Mouse (Mus musculus): Measurements from ENCODE around the gene Lrpprc. TPM values are rescaled to one million over a fixed set of nuclear protein-coding genes. Genes with fewer than 3 reads are reported as not detected.

The Lrpprc gene
- polyA plus RNA-seq, 1 experiment from 2014 or later = 49.5 TPM

DNA sequence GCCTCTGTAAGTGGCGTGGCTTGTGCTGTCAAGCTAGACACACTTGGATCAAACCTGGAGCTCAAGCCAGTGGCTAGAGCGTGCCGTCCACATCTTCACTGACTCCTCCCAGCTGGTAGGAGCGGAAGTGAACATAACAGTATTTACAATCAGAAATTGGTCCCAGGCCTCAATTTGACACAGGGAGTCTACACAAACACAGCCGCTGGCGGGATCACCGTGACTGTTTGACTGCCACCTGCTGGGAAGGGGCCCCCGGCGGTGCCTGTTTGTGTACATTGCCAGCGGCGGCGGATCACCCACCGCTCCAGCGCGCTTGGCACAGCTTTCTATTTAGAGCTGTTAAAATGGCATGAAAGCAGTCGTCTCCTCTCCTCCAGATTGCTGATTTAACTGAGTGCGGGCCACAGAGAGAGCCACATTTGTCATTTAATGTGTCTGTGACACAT is 81.2 kb downstream of the Lrpprc start:
- ATAC-seq (ENCODE audit: low FRiP score, low read depth) = no peak
- 0 out of 2 replicates have a peak overlapping the region, but pooled peaks have one; percentile 30 for H3K27ac ChIP-seq (replicated peaks)
- no peak overlapping the region for H3K4me3 ChIP-seq
- peaks cover 28% of the 10 kb centered on the region; the same call in 1 of the 2 replicates for H3K36me3 ChIP-seq
- H3K4me2 ChIP-seq (replicated peaks) = no peak overlapping the region
- no peak overlapping the region for H3K9ac ChIP-seq (replicated peaks)
- peaks cover 20% of the 10 kb centered on the region for H3K4me1 ChIP-seq
- H3K9me3 ChIP-seq = no peaks in the 10 kb centered on the region
- no peaks in the 10 kb centered on the region for H3K27me3 ChIP-seq
- WGBS = 53% methylated on average over 17 of the region's 17 CpGs

DNA sequence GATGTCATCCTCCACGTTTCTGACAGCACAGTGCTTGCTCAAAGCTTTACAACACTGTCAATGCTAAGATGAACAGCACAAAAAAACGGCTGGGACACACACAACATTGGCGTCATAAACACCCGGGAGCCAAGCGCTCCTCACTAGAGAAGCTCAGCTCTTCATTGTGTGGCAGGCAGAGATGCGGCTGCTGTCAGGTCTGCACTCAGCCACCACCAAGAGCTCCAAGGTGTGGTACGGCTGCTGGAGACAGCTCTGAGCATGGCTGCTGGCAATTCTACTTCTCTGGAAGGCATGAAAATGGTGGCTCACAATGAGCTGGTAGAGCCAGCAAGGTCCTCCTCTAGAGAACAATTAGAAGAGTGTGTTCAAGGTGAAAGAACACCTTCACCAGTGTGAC is 81.8 kb downstream of the Lrpprc start:
- H3K4me2 ChIP-seq (replicated peaks) = no peak overlapping the region
- 89% methylated on average over 7 of the region's 7 CpGs for WGBS
- no peak for ATAC-seq (ENCODE audit: low FRiP score, low read depth)
- peaks cover 33% of the 10 kb centered on the region for H3K36me3 ChIP-seq
- no peaks in the 10 kb centered on the region for H3K27me3 ChIP-seq
- H3K4me3 ChIP-seq = no peak overlapping the region
- peaks cover 16% of the 10 kb centered on the region; the same call in 1 of the 2 replicates for H3K4me1 ChIP-seq
- no peak overlapping the region for H3K27ac ChIP-seq (replicated peaks)
- no peaks in the 10 kb centered on the region for H3K9me3 ChIP-seq
- no peak overlapping the region for H3K9ac ChIP-seq (replicated peaks)

DNA sequence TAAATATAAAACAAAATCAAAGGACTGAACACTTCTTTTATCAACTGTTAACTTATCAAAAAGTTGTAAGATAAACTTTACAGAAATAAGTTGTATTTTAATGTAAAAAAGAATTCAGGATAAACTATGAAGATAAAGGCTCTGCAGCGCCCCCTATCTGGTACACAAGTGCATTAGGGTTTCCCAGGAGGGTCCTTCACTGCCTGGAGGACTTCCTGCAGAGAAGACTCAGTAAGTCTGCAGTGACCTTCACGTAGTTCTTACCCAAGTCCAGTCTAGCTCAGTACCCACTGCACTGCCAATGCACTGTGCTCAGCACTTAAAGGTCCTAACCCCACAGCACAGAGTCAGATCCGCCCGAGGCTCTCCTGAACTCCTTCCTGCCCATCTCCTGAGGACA is 83.2 kb downstream of the Lrpprc start:
- 64% methylated on average over 4 of the region's 4 CpGs for WGBS
- no peaks in the 10 kb centered on the region for H3K27me3 ChIP-seq
- no peaks in the 10 kb centered on the region for H3K9me3 ChIP-seq
- no peak for ATAC-seq (ENCODE audit: low FRiP score, low read depth)
- no peak overlapping the region for H3K27ac ChIP-seq (replicated peaks)
- H3K36me3 ChIP-seq = peaks cover 30% of the 10 kb centered on the region
- no peak overlapping the region for H3K4me2 ChIP-seq (replicated peaks)
- no peak overlapping the region for H3K9ac ChIP-seq (replicated peaks)
- H3K4me1 ChIP-seq = peaks cover 21% of the 10 kb centered on the region; the same call in 1 of the 2 replicates
- no peak overlapping the region for H3K4me3 ChIP-seq

DNA sequence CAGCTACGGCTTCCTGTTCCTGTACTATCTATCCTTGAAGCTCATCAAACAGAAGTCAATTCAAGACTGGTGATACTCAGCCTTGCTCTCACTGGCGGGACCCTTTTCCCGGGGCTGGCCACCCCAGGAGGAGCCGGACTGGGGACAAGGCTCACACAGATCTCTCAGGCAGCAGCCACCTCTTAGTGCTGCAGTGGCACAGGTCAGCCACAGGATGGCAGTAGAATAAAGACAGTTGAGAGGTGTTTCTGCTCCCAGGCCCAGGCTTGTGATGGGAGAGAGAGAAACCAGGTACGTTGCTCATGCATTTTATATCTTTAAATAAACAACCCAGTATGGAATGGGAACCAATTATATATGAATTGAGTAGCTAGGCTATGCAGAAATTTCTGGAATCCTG is 91.9 kb downstream of the Lrpprc start:
- 29% methylated on average over 5 of the region's 5 CpGs for WGBS

DNA sequence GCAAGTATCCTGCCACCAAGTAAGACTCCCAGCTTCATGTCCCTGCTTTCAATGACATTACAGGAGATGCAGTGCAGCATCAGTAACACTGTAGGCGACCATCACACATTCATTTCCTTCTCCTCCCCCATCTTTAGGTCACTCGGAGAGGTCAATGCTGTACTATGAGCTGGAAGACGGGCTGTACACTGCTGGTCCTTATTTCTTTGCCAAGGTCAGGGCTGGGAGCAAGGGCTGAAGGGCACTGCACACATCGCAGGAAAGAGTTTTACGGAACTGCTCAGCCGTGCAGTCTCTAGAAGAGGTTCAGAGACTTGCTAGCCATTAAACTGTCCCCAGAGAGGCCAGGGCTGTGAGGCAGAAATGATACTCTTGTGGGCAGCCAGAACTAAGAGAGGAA is 94.1 kb downstream of the Lrpprc start:
- WGBS = 76% methylated on average over 6 of the region's 6 CpGs
- H3K9me3 ChIP-seq = no peaks in the 10 kb centered on the region
- no peak overlapping the region for H3K9ac ChIP-seq (replicated peaks)
- ATAC-seq (ENCODE audit: low FRiP score, low read depth) = no peak
- peaks cover 4% of the 10 kb centered on the region; the same call in 1 of the 2 replicates for H3K4me1 ChIP-seq
- peaks cover 11% of the 10 kb centered on the region for H3K27me3 ChIP-seq
- H3K4me3 ChIP-seq = no peak overlapping the region
- no peak overlapping the region for H3K27ac ChIP-seq (replicated peaks)
- H3K4me2 ChIP-seq (replicated peaks) = no peak overlapping the region
- H3K36me3 ChIP-seq = no peaks in the 10 kb centered on the region

More for the DNA sequence above, 91.9 kb downstream of the Lrpprc start:
- ATAC-seq (ENCODE audit: low FRiP score, low read depth) = no peak
- Histone ChIP-seq H3K27me3 (peaks cover 11% of the 10 kb centered on the region), H3K4me1 (peaks cover 13% of the 10 kb centered on the region; the same call in 1 of the 2 replicates), H3K27ac (replicated peaks) (no peak overlapping the region), H3K4me3 (no peak overlapping the region), H3K4me2 (replicated peaks) (no peak overlapping the region), H3K36me3 (peaks cover under 1% of the 10 kb centered on the region; the same call in 1 of the 2 replicates), H3K9ac (replicated peaks) (no peak overlapping the region), H3K9me3 (no peaks in the 10 kb centered on the region)

DNA sequence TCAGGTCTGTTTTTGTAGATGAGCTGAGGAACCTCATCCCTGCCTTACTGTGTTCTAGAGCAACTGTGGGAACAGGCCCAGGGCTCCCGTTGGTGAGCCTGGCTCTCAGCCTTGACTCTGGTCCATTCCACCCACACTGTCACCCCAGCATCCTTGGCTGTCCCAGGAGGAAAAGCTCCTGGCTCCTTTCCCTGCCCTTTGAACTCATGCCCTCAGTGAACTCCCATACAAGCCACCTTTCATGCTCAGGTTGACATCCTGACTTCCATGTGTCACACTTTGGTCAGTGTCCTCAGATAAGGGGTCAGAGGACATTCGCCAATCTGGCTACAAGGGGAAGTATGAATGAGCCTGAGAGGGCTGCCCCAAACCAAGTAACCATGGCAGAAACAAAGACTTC is 96.8 kb downstream of the Lrpprc start:
- ATAC-seq (ENCODE audit: low FRiP score, low read depth) = no peak
- WGBS = 85% methylated on average over 2 of the region's 2 CpGs
- H3K27me3 ChIP-seq = peaks cover 6% of the 10 kb centered on the region; the same call in 1 of the 2 replicates

DNA sequence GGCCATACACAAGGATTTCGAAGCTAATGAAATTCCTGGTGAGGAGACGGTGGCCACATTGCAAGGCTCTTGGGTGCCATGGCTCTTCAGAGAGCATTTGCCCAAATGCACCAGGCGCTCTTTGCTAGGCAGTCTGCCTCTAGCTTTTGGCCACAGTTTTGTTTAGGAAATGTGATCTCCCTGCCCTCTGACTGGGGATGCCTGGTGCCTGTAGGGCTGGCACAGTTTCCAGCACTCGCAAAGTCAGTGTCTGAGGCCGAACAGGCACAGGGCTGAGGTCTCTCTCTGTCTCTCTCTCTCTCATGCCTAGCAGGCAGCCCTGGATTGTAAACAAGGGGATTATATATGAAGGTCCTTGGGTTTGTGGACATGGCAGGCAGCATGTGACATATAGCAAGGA is 100.5 kb downstream of the Lrpprc start:
- H3K4me3 ChIP-seq = no peak overlapping the region
- WGBS = 87% methylated on average over 5 of the region's 5 CpGs
- H3K4me1 ChIP-seq = no peaks in the 10 kb centered on the region
- H3K27me3 ChIP-seq = no peaks in the 10 kb centered on the region
- H3K9me3 ChIP-seq = no peaks in the 10 kb centered on the region
- no peak overlapping the region for H3K4me2 ChIP-seq (replicated peaks)
- no peaks in the 10 kb centered on the region for H3K36me3 ChIP-seq
- no peak for ATAC-seq (ENCODE audit: low FRiP score, low read depth)
- H3K9ac ChIP-seq (replicated peaks) = no peak overlapping the region
- no peak overlapping the region for H3K27ac ChIP-seq (replicated peaks)

More for the DNA sequence above, 96.8 kb downstream of the Lrpprc start:
- no peak overlapping the region for H3K9ac ChIP-seq (replicated peaks)
- H3K36me3 ChIP-seq = no peaks in the 10 kb centered on the region
- no peak overlapping the region for H3K4me2 ChIP-seq (replicated peaks)
- H3K4me1 ChIP-seq = no peaks in the 10 kb centered on the region
- H3K27ac ChIP-seq (replicated peaks) = no peak overlapping the region
- H3K4me3 ChIP-seq = no peak overlapping the region
- H3K9me3 ChIP-seq = no peaks in the 10 kb centered on the region

DNA sequence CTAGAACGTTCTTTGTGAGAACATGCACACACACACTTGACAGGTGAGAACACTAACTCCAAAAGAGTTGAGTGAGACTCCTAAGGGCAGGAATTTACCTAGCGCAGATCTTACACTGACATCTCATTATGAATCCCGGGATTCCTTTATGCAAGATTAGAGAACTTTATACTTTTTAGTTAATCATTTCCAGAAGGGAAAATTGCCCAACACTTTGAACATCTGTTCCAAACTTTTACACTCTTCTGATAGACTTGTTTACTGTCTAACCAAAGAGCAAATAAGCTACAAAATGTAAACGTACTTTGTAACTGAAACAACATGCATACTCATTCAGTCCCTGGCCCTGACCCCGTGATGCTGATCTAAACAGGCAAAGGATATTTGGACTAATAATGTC is 101.3 kb downstream of the Lrpprc start:
- H3K36me3 ChIP-seq = no peaks in the 10 kb centered on the region
- ATAC-seq (ENCODE audit: low FRiP score, low read depth) = no peak
- H3K4me2 ChIP-seq (replicated peaks) = no peak overlapping the region
- H3K9me3 ChIP-seq = no peaks in the 10 kb centered on the region
- H3K4me1 ChIP-seq = no peaks in the 10 kb centered on the region
- H3K4me3 ChIP-seq = no peak overlapping the region
- no peak overlapping the region for H3K9ac ChIP-seq (replicated peaks)
- H3K27me3 ChIP-seq = no peaks in the 10 kb centered on the region
- 87% methylated on average over 5 of the region's 5 CpGs for WGBS
- no peak overlapping the region for H3K27ac ChIP-seq (replicated peaks)

DNA sequence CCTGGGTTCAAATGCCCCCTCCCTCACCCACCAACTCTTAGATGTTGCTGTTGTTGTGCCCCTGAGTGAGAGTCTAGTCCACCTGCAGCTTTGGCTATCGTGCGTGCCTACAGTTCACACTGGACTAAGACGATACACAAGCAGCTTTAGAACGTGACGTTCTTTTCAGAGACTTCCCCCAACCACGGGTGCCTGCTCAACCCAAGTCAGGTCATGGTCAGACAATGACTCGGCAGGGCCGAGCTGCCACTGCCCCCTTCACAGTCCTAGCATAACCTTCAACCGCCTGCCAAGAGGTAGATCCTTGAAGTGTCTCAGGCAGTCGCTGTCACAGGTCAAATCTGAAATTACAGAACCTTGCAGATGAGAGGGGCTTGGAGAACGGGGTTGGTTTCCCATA is 101.8 kb downstream of the Lrpprc start:
- H3K4me2 ChIP-seq (replicated peaks) = no peak overlapping the region
- no peak overlapping the region for H3K27ac ChIP-seq (replicated peaks)
- H3K9ac ChIP-seq (replicated peaks) = no peak overlapping the region
- WGBS = 88% methylated on average over 11 of the region's 11 CpGs
- no peaks in the 10 kb centered on the region for H3K9me3 ChIP-seq
- no peaks in the 10 kb centered on the region for H3K4me1 ChIP-seq
- no peaks in the 10 kb centered on the region for H3K36me3 ChIP-seq
- H3K27me3 ChIP-seq = no peaks in the 10 kb centered on the region
- H3K4me3 ChIP-seq = no peak overlapping the region
- ATAC-seq (ENCODE audit: low FRiP score, low read depth) = no peak

DNA sequence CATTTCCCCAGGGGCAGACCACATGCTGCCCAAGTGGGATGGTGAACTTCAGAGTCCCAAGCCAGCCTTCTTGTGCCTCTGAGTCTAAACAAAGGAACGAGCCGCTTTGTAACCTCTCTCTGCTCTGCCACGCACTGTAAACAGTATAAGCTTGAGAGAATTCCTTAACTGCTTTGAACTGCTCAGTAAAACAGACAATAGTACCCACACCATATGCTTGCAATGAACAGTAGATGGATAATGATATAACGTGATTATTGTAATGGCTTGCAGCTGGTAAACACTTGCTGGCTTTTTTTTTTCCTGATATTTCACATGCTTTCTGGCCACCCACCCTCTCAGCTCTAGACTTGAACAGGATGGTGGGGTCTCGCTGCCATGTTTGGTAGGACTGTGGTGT is 102.6 kb downstream of the Lrpprc start:
- Histone ChIP-seq H3K9me3 (no peaks in the 10 kb centered on the region), H3K4me1 (no peaks in the 10 kb centered on the region), H3K4me2 (replicated peaks) (no peak overlapping the region), H3K9ac (replicated peaks) (no peak overlapping the region), H3K36me3 (no peaks in the 10 kb centered on the region), H3K27me3 (no peaks in the 10 kb centered on the region), H3K27ac (replicated peaks) (no peak overlapping the region), H3K4me3 (no peak overlapping the region)
- no peak for ATAC-seq (ENCODE audit: low FRiP score, low read depth)
- WGBS = 72% methylated on average over 5 of the region's 5 CpGs

DNA sequence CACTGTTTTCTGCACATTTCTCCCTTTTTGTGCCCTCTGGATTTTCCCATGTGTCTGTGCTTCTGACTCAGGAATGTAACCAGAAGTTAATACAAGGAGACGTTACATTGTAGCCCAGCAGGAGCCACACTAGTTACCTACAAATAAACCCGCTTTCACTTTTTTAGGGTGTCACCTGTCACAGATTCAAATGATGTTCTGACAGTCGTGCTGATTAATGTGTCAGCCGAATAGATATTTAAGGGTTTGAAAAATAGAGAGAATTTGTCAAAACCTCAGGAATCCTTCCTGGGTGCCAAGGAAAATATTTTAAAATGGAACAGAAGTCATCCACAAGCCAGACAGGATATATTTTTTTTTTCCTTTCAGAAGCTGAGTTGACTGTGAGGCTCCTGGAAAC is 105.3 kb downstream of the Lrpprc start:
- 83% methylated on average over 4 of the region's 4 CpGs for WGBS
- H3K9ac ChIP-seq (replicated peaks) = no peak overlapping the region
- H3K27me3 ChIP-seq = no peaks in the 10 kb centered on the region
- no peaks in the 10 kb centered on the region for H3K36me3 ChIP-seq
- H3K9me3 ChIP-seq = no peaks in the 10 kb centered on the region
- H3K4me1 ChIP-seq = no peaks in the 10 kb centered on the region
- no peak overlapping the region for H3K4me2 ChIP-seq (replicated peaks)
- H3K27ac ChIP-seq (replicated peaks) = no peak overlapping the region
- no peak for ATAC-seq (ENCODE audit: low FRiP score, low read depth)
- H3K4me3 ChIP-seq = no peak overlapping the region

DNA sequence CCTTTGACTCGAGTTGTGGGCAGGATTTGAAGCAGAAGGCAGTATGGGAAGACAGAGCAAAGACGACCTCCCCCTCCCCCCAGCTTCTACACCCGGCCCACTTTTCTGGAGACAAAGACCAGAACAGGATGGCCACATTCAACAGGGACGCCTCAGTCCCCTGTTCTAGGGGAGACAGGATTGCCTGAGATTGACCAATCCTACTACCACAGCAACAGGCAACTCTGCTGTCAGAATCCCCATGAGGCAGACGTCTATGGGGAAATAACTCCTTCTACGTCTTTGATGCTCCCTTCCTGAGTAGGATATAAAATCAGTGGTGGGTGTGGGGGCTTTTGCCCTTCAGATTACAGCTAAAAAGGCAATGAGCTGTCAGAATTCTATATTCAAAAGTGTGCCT is 106.3 kb downstream of the Lrpprc start:
- Histone ChIP-seq H3K4me1 (no peaks in the 10 kb centered on the region), H3K27ac (replicated peaks) (no peak overlapping the region), H3K36me3 (no peaks in the 10 kb centered on the region), H3K9me3 (no peaks in the 10 kb centered on the region), H3K4me3 (no peak overlapping the region), H3K4me2 (replicated peaks) (no peak overlapping the region), H3K9ac (replicated peaks) (no peak overlapping the region), H3K27me3 (no peaks in the 10 kb centered on the region)
- 56% methylated on average over 6 of the region's 6 CpGs for WGBS
- ATAC-seq (ENCODE audit: low FRiP score, low read depth) = no peak
